Mouse (Mus musculus) WW6 (cell line): ENCODE results near the gene Zfp663.
A peak's percentile ranks its signal among the peaks of the same experiment; 100 is the strongest.

ENCODE experiments used
- DNase-seq: peaks from one replicate; pipeline ENCODE4 v3.0.0-alpha.2; 2013; ENCODE audit warnings: low read depth, low spot score

The Zfp663 gene

DNA sequence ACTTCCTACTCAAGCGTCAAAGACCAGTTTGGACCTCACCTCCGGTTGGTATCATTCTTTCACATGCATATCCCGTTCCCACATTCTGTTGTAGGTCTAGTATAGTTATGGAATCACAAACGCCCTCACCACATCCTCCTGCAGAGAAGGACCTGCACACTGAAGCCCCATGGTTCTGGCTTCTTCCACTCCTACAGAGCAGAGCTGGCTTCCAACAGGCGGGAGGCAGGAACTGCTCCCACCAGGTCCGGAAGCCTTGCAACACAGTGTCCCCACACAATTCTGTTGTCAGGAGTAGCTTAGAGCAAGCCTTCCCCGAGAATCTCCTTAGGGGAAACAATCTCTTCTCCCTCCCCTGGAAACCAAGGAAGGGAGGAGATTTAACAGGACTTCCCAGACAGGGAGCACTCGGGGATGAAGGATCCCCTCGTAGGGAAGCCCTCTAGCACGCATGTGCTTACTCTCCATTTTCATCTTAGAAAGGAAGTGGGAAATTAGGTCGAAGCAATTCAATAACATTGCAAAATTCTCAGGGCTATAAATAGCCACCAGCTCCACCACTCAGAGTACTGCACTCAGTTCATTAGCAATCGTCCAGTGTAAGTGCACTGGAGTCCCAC lies 47.9 kb downstream of the Zfp663 start:
- DNase-seq: no peak

GRCm38 (mm10) chr2:165319503-165319902 lies 49.0 kb downstream of the Zfp663 start:
- DNase-seq: no peak

GRCm38 (mm10) chr2:165318941-165319340 lies 49.6 kb downstream of the Zfp663 start:
- DNase-seq: no peak

DNA sequence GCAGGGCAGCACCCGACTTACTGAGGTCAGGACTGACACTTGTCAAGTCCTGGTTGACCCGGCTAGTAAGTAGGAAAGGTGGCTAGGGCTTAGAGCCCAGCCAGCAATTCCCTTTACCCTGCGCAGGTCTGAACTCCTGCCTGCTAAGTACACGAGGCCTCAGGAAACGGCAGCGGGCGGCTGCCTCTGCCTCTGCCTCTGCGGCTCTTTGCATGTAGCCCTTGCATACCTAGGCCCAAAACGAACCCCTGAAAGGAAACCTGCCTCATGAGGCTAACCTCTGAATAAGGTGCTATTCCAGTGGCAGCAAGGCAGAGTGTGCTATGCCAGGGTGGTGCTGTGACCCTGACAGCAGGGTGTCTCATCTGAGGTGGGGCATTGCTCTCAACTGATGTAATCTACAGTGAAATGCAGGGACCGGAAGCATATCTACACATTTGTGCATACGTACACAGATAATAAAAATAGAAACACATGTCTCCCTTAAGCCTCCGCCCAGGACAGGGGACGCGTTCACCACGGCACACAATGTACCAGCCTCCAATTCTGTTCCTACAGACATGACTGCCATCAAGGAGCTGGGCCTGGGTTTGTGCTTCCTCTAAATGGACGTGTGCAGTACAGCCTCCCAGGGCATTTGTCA lies 50.8 kb downstream of the Zfp663 start:
- no peak for DNase-seq

DNA sequence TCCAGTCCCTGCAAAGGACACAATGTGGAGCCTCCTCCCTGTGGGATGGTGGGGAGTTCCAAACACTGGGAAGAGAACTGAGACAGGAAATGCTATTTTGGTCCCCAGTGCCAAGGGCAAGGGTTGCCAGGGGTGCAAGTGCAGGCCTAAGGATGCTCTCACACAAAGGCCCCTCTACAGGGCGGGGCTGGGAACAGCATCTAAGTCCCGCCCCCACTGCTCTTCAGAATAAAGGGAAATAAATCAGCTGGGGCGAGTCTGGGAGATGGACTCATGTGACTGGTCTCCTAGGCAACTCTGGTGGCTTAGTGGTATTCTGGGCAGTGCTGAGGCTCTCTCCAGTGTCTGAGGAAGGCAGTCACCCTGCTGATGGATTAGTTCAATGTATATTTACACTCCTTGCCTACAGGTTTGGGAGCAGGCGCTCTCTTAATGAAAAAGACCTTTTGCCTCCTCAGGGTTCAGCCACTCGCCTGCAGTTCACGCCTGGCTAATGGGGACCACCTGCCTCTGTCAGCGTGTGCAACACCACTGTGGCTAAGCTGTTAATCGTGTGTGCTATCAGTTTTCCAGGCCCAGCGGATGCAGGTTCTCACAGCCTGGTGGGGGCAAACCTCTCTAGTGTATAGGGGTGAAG lies 51.6 kb downstream of the Zfp663 start:
- peak; percentile 18 for DNase-seq

DNA sequence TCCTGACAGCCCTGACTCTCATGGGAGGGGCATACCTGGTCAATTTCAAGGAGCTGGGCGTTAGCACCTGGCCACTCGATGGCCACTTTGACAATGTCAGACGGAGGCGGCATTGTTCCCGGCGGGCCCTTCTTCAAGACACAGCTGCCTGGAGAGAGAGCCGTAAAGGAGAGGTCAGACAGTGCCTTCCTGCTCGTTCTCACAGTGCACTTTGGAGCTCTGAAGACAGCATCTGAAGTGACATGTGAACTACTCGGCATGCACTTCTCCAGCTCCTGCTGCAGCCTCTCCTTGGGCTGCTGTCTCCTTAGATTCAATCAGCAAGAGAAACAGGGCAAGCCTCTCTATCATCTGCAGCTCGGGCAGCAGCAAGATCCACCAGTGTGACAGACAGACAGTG lies 52.3 kb downstream of the Zfp663 start:
- DNase-seq: no peak

DNA sequence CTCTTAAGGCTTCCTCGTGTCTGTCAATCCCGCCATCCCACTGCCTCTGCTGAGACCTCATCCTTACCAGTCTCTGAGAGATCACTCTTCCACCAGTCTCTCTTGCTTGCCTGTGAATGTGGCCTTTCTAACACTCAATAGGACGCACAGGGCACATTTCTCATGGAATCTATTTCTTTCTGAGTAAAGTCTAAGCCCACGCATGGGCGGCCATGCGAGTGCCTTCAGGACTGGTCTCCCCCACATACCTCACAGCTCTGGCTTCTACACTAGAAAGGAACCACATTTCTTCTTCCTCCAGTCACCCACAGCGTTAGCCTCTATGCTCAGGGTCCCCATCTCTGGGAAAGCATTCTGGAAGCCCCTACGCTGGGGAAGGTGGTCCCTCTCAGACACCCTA lies 54.3 kb downstream of the Zfp663 start:
- DNase-seq: no peak

DNA sequence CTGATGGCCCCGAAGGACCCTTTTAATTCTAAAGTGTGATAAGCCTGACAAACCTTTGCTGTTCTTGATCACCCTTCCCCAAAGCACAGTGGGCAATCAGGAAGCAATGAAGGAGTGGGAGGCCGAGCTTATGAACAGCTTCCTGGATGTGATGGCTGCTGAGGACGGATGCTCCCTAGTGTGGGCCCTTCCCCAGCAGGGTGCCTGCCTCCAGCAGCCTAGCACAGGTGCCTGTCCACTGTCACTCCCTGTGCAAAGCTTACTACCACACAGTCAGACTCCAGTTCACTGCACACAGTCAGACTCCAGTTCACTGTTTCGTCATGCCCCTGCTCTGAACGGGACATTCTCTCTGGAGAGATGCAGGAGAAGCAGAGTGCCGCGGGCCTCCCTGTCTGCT lies 56.1 kb downstream of the Zfp663 start:
- no peak for DNase-seq

- no peak for DNase-seq
Measured at GRCm38 (mm10) chr2:165311577-165311976, 57.0 kb downstream of the Zfp663 start.

GRCm38 (mm10) chr2:165310818-165311425 lies 57.6 kb downstream of the Zfp663 start:
- DNase-seq: no peak

GRCm38 (mm10) chr2:165307801-165308200 lies 60.7 kb downstream of the Zfp663 start:
- no peak for DNase-seq

DNA sequence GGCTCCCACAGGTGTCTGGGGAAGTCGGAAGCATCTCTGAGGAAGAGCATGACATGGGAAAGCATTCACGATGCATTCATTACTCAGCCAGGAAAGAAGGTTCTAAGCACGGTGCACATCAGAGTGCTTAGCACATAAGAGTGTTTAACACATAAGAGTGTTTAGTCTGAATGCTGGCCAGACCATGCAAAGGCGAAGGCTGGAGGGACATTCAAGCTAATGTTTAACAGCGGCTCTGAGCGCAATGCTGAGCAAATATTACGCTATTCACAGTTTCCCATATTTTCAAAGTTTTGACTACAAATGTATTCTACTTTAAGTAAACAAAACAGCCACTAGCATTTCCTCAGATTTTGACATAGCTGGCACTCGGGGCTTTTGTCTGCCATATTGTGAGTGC lies 63.1 kb downstream of the Zfp663 start:
- DNase-seq: no peak

DNA sequence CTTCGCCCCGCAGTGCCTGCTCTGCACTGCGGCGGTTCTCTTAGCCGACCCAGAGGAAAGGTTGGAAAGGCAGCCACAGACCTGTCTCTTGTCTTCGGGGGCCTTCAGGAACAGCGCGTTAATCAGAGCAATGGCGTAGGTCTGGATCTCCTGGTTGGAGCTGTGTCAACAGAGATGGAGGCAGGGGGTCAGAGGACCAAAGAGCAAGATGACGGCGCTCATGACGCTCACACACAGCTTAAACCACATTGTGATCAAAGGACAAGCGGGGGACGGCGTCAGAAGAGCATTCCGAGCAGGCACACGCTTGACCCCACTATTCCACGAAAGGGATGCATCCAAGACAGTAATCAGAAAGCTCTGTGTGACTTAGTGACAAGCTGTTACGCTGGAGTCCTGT lies 63.7 kb downstream of the Zfp663 start:
- no peak for DNase-seq

GRCm38 (mm10) chr2:165303354-165304012 lies 65.0 kb downstream of the Zfp663 start:
- DNase-seq: no peak

DNA sequence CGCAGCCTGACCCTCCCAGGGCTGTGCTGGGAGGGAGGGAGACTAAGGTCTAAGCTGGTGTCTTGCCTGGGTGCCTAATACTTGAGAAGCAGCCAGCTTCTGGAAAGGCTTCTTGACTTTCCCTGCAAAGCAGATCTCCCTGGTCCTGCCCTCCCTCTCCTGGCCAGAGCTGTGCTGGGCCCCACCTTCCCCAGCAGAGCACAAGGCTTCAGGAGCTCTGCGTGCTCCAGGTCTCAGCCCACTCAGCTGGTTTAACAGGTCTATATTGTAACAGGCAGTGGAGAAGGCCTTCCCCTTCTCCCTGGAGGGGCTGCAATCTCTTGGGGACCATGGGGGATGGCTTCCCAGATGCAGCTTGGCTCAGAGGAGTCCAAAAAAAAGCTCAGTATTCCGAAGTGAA lies 67.1 kb downstream of the Zfp663 start:
- DNase-seq: no peak
